Mouse (Mus musculus) small intestine, adult 2 months (tissue): Measurements from ENCODE around the gene Sh3pxd2a. TPM values are rescaled to one million over a fixed set of nuclear protein-coding genes. Genes with fewer than 3 reads are reported as not detected.

ENCODE experiments used
- H3K27ac ChIP-seq: fragments of 200-500 bp; 2 replicates; pipeline ENCODE4 v1.5.1; 2012; ENCODE audit warnings: low read depth, low read length, control low read depth, inconsistent platforms; ENCODE audit not compliant: insufficient read depth
- H3K27me3 ChIP-seq: fragments of 200-500 bp; 2 replicates; pipeline ENCODE4 v1.6.1; 2012; ENCODE audit warnings: mild to moderate bottlenecking, moderate library complexity, low read length, inconsistent platforms; ENCODE audit not compliant: control insufficient read depth, insufficient read depth
- H3K36me3 ChIP-seq: fragments of 200-500 bp; 2 replicates; pipeline ENCODE4 v1.6.1; 2012; ENCODE audit warnings: mild to moderate bottlenecking, low read length, control low read depth, inconsistent platforms; ENCODE audit not compliant: control insufficient read depth, insufficient read depth
- H3K4me1 ChIP-seq: fragments of 200-500 bp; 2 replicates; pipeline ENCODE4 v1.6.1; 2012; ENCODE audit warnings: low read length, inconsistent platforms, mixed read lengths; ENCODE audit not compliant: control insufficient read depth, insufficient read depth, insufficient read length
- H3K4me3 ChIP-seq: fragments of 200-500 bp; 2 replicates; pipeline ENCODE4 v1.5.1; 2012; ENCODE audit warnings: low read depth, mild to moderate bottlenecking, control low read depth, inconsistent platforms, low read length, moderate library complexity
- CTCF ChIP-seq: fragments of 200-500 bp; IDR thresholded peaks from 2 replicates; pipeline ENCODE4 v1.5.1; 2012; ENCODE audit warnings: low read depth, mild to moderate bottlenecking, control low read depth, inconsistent platforms, low read length, moderate library complexity, mixed read lengths; ENCODE audit not compliant: insufficient replicate concordance, insufficient read length; ENCODE audit errors: extremely low read depth
- POLR2A ChIP-seq: fragments of 200-500 bp; IDR thresholded peaks from 2 replicates; pipeline ENCODE4 v1.6.1; 2012; ENCODE audit warnings: low read depth, mild to moderate bottlenecking, control low read depth, inconsistent platforms, low read length, moderate library complexity
- WGBS: fragments of 180-500 bp; shearing (Covaris S2); methylation state at CpG from one replicate; pipeline ENCODE4 v1.1.7; 2018; 5-methylcytosine and 5-hydroxymethylcytosine counted together
- polyA plus RNA-seq: library from polyadenylated mRNA; depleted of rRNA; stranded (reverse); fragments of >200 nt; gene quantifications from 2 replicates; pipeline ENCODE4 v1.2.3, GENCODE M21; 2012

Sh3pxd2a gene
- polyA plus RNA-seq, 1 experiment, result 6.3 TPM

GRCm38 (mm10) chr19:47451476-47452113 lies 12.6 kb downstream of the Sh3pxd2a start:
- H3K4me1 ChIP-seq, result peaks cover 43% of the 10 kb centered on the region
- TF ChIP-seq POLR2A (no peak), CTCF (no peak)
- WGBS, result 67% methylated on average over 10 of the region's 10 CpGs
- no peak overlapping the region for H3K27ac ChIP-seq
- H3K36me3 ChIP-seq, result no peaks in the 10 kb centered on the region
- no peaks in the 10 kb centered on the region for H3K27me3 ChIP-seq
- no peak overlapping the region for H3K4me3 ChIP-seq

- Histone ChIP-seq H3K27ac (no peak overlapping the region), H3K4me3 (no peak overlapping the region), H3K27me3 (no peaks in the 10 kb centered on the region), H3K36me3 (no peaks in the 10 kb centered on the region), H3K4me1 (peaks cover 52% of the 10 kb centered on the region)
- TF ChIP-seq CTCF (no peak), POLR2A (no peak)
- WGBS, result 30% methylated on average over 8 of the region's 8 CpGs
These were observed 13.7 kb downstream of the Sh3pxd2a start for GRCm38 (mm10) chr19:47450261-47451137.

GRCm38 (mm10) chr19:47449513-47450227 lies 14.5 kb downstream of the Sh3pxd2a start:
- no peak for TF ChIP-seq CTCF
- TF ChIP-seq POLR2A, result no peak
- peaks cover 48% of the 10 kb centered on the region for H3K4me1 ChIP-seq
- H3K36me3 ChIP-seq, result no peaks in the 10 kb centered on the region
- H3K27me3 ChIP-seq, result no peaks in the 10 kb centered on the region
- 76% methylated on average over 4 of the region's 4 CpGs for WGBS
- no peak overlapping the region for H3K4me3 ChIP-seq
- H3K27ac ChIP-seq, result no peak overlapping the region

- Histone ChIP-seq H3K4me1 (peaks cover 43% of the 10 kb centered on the region), H3K36me3 (no peaks in the 10 kb centered on the region), H3K27me3 (no peaks in the 10 kb centered on the region), H3K4me3 (no peak overlapping the region), H3K27ac (no peak overlapping the region; the same call in 1 of the 2 replicates)
- 56% methylated on average over 14 of the region's 14 CpGs for WGBS
- TF ChIP-seq POLR2A, result no peak
- no peak for TF ChIP-seq CTCF
These were observed 15.5 kb downstream of the Sh3pxd2a start for GRCm38 (mm10) chr19:47448618-47449151.

DNA sequence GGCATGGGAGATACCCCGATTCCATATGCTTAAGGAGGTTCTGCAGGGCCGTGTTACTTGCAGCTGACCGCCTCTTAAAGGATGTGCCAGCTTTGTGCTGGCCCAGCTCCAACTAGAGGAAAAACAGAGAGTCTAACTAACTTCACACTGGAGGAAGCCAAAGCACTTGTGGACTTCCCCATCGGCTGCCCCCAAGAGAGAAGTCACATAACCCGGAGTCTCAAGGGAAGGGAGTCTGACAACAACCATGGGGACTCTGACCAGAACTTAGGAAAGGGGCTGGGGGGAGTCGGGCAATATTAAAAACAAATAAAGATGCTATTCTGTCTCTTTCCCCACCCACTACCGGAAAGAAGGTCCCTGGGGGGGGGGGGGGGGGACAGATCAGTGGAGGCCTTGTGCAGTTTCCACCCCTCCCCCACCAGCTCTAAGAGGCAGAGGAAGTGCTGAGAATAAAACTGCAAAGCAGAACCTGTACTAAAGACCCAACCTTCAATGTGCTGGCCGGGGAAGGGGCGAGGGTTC lies 17.3 kb downstream of the Sh3pxd2a start:
- Histone ChIP-seq H3K27ac (peak overlapping the region; percentile 71), H3K4me3 (no peak overlapping the region), H3K4me1 (peaks cover 41% of the 10 kb centered on the region)

GRCm38 (mm10) chr19:47446130-47446529 lies 18.1 kb downstream of the Sh3pxd2a start:
- peak overlapping the region; percentile 71 for H3K27ac ChIP-seq
- peaks cover 35% of the 10 kb centered on the region for H3K4me1 ChIP-seq
- TF ChIP-seq CTCF (no peak), POLR2A (no peak)
- 22% methylated on average over 9 of the region's 9 CpGs for WGBS
- H3K36me3 ChIP-seq, result no peaks in the 10 kb centered on the region
- H3K27me3 ChIP-seq, result no peaks in the 10 kb centered on the region
- H3K4me3 ChIP-seq, result no peak overlapping the region

More for the DNA sequence above, 17.3 kb downstream of the Sh3pxd2a start:
- WGBS, result 27% methylated on average over 9 of the region's 9 CpGs
- TF ChIP-seq POLR2A, result no peak
- TF ChIP-seq CTCF, result no peak
- Histone ChIP-seq H3K27me3 (no peaks in the 10 kb centered on the region), H3K36me3 (no peaks in the 10 kb centered on the region)
